Mouse (Mus musculus) layer of hippocampus, postnatal 14 days (tissue): ENCODE data around the gene Ppp1r12a. TPM values are rescaled to one million over a fixed set of nuclear protein-coding genes. Genes with fewer than 3 reads are reported as not detected.

Experiments
- DNase-seq, 2 experiments: peaks; one replicate each; pipeline ENCODE4 v3.0.0; 2021 to 2022; ENCODE audit warnings: low spot score in 2 of 2, mixed read lengths in 1 of 2
- total RNA-seq, 2 experiments: library from RNA; stranded (reverse); gene quantifications; 2 replicates each; pipeline ENCODE4 v1.2.3; 2021

Ppp1r12a gene
- total RNA-seq, 2 experiments from 2014 or later, result 112 TPM

DNA sequence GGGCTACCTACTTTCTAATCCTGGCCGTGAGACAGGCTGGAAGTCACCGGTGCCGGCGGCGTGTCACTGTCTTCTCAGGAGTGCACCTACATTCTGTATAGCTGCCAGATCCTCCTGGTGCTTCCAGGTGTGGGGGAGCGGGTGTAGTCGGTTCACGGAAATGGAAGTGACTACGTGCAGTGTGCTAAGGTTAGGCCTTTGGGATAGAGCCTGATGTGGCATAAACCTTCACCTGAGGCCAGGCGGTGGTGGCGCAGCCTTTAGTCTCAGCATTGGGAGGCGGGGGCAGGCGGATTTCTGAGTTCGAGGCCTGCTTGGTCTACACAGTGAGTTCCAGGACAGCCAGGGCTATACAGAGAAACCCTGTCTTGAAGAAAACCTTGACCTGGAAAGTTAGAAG lies 3.0 kb upstream of the Ppp1r12a start:
- no peak for DNase-seq

DNA sequence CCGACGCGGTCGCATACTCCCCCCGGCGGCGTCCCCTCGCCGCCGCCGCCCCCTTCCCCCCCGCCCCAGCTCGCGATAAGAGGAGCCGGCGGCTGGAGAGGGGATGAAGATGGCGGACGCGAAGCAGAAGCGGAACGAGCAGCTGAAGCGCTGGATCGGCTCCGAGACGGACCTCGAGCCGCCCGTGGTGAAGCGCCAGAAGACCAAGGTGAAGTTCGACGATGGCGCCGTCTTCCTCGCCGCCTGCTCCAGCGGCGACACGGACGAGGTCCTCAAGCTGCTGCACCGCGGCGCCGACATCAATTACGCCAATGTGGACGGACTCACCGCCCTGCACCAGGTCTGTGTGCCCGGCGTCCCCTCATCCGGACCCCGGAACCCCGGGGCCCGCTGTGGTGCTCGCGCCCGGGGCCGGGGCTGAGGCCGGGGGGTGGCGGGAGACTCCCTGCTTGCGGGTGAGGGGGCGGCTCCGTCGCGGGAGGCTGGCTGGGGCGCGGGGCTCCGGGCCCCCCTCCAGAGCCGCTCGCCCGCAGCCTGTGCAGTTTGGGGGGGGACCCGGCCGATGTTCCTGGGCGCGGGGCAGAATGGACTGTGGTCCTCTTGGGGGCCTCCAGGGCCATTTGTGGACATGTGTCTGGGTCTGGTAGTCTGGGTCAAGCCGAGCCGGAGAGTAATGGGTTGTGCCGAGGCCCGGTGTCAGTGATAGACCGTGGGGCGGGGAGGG lies 466 bp downstream of the Ppp1r12a start:
- peak in 1 of 2 experiments; percentile 29 for DNase-seq

DNA sequence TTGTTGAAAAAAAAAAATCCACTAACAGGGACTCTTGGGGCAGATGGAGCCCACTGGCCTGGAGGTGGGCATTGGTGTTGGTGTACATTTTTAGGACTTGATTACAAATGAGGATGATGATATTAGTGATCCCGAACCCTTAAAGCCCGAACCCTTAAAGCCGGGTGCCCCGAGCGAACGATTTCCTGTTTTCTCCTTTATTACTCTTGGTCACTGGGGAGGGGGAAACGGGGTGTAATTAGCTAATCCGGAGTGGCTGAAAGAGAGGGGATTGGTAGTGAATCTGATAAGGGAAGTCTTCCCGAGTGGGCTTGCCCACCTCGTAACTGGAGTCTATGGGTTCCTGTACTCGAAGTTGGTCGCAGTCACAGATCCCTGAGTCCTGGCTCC lies 1.0 kb downstream of the Ppp1r12a start:
- peak; percentile 14 to 22 for DNase-seq

DNA sequence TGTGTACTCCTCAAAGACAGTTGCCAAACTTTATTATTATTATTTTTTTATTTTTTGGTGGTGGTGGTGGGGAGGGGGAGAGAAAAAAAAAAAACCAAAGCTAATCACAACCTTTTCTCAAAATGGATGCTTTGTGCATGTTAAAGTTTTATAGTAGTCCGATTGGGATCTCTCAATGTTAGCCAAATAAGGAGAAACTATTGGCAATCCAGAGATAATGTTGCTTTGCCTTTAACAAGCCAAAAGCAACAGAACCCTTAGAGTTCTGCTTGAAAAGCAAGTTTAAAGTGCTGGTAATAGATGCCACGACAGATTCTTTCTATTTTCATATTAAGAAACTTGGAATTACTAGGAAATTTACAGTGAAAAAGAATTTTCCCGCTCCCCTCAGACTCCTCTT lies 1.5 kb downstream of the Ppp1r12a start:
- DNase-seq, result no peak

DNA sequence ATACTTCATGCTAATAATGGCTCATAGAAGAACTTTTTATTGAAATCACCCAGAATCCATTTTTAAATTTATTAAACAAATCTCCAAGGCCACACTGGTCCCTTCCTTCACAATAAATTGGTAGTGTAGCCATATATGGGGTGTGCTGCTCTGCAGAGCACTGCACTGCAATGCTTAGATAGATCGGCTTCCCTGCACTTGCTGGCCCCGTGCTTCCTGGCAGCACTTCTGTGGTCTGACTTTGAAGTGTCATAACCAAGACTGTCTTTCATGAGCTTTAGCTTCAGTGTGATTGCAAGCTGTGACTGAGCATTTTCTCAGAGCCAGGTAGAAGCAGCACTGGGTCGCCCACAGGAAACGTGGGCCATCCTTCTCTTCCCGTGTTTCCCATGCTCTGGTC lies 5.8 kb downstream of the Ppp1r12a start:
- no peak for DNase-seq

DNA sequence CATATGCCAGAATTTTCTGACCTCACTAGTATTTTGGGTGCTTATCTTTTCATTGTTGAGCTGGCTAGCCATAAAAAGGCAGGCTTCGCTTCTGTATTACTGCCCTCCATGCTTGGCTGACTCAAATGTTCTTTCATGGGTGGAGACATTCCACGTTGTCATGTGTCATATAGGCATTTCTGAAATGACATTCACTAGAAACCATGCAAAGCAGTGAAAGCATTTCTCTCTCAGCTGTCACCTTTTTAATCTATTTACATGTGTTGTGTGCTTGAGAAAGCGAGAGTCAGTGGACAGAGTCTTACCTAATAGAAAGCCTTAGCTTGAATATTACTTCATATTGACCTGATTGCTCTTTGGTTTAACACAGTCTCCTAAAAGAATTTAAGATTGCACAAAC lies 8.8 kb downstream of the Ppp1r12a start:
- no peak for DNase-seq

DNA sequence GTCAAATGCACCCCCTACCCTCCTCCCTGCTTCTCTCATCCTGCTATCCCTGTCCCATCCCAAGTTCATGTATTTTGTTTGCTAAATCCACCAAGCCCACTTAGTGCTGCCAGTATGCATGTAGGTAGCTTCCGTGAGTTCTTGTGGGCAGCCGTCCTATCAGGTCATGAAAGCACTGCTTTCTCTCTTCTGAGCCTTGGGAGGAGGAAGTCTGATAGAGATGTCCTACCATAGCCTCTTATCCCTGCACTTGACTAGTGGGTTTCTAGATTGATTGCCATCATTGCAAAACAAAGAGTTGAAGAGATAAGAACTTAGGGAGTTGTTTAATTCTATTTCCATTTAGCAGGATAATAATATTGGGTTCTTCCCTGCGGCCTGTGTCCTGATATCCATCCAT lies 9.6 kb downstream of the Ppp1r12a start:
- DNase-seq, result no peak

DNA sequence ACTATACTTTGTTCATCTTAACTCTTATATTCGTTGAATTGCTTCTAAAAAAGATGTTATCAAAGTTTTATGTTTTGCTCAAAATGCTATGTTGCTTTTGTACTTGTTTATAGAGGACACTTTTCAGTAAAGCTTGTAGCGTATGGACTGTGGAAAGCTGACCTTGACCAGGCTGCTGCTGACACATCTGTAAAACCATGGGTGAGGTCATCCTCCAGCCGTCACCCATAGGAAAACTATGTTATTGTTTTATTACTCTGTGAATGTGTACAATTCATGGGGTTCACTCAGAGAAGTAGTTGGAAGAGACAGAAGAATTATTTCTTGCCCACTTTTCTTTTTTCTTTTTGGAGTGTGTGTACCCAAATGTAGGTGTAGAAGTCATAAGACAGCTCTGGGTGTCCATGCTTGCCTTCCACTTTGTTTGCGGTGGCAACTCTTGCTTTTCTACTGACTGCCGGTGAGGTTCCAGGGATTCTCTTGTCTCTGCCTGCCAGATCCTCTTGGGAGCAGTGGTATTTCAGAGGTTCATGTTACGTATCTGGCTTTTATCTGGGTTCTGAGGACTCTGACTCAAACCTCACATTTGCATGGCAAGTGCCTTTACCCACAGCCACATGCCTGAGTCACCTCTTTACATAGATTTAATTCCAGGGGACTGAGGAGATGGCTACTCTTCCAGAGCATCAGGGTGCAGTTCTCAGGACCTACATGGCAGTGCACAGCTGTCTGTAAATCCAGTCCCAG lies 11.0 kb downstream of the Ppp1r12a start:
- DNase-seq, result no peak

DNA sequence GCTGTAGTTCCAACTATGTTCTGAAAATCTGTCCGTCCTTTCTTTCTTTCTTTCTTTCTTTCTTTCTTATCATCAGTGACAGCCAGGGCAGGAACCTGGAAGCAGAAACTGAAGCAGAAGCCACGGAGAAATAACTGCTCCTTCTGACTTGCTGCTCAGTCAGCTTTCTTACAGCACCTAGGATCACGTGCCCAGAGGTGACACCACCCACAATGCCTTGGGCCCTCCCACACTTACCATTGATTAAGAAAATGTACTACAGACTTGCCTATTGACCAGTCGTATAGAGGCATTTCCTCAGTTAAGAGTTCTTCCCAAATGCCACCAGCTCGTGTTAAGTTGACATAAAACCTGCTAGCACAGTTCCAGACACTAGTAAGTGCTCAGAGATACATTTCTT lies 12.1 kb downstream of the Ppp1r12a start:
- DNase-seq, result no peak

DNA sequence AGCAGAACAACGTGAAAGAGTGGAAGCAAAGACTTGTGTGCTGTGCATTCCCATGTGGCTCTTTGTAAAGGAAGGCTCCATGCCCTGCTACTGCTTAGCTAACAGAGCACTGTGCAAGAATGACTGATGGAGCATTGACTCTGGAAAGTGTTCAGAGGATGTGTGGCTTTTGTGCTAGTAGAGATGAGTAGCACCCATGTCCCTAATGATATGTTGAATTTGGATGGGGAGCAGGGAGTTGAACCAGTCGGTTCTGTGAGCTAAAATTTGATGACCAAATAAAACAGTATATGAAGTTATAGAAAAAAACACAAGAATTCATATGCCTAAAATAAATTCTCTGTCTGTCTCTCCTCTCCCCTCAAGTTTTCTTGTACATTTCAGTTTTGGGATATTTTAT lies 13.9 kb downstream of the Ppp1r12a start:
- DNase-seq, result no peak

DNA sequence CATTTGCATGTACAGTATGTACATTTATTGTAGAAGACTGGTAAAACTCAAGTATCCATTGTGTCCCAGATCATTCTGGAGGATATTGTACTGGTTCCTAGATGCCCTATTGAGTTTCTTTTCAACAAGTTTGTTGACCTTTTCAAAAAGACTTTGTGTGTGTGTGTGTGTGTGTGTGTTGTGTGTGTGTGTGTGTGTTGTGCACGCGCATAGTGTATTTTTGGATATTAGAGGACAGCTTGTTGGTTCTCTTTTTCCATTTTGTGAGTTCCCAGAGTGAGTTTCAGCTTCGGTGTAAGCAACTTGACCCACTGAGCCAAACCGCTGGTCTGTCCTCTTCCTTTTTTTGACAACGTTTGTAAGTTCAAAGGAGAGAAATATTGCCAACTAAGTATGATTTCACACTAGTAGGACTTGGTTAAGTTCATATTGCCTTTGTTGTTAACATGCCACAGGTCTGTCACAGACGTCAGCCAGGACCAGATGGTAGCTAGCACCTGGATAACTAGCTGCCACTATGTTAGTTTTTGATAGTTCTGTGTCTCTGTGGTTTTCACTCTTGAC lies 16.4 kb downstream of the Ppp1r12a start:
- DNase-seq, result no peak

DNA sequence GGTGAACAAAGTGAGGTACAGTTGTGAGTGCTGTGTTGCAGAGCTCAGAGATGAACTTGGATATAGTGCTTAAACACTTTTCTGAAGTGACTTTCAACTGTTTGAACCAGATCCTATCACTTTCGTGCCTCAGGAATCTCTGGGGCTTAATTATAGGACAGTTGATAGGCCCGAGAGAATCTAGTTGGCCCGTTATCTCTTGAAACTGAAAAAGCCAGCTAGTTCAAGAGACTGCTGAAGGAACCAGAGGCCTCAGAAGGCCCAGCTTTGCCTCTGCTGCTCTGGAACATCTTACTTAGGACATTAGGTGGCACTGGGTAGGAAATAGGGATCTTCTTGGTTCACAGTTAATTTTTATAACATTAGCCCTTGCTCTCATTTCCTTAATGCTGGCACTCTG lies 17.4 kb downstream of the Ppp1r12a start:
- DNase-seq, result no peak

DNA sequence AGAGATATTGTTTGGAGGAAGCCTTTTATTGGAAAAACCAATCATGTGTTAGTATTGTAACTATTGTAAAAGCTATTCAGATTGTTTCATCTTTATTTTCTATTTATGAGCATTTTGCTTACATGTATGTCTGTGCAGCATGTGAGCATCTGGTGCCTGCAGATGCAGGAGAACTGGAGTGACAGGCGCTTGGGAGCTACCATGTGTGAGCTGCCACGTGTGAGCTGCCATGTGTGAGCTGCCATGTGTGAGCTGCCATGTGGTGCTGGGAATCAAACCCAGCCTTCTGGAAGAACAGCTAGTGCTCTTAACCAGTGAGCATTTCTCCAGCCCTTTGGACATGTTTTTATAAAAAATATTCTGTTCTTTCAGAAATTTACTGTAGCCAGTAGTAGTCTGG lies 18.3 kb downstream of the Ppp1r12a start:
- DNase-seq, result no peak

DNA sequence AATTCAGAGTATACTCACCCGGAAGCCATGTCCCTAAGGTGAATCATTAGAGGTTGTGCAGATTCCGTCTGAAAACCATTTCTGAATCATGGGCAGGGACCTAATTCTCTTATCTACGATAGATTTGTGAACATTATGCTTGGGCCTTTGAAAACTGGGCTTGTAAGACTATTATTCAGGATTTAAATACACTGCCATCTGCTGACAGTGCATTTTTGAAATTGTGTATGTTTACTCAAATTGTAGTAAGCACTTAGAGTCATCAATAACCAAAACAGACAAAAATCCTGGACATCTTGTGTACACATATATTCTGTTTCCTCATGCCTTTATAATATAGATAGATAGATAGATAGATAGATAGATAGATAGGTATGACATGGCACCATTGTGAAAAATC lies 19.9 kb downstream of the Ppp1r12a start:
- DNase-seq, result no peak

DNA sequence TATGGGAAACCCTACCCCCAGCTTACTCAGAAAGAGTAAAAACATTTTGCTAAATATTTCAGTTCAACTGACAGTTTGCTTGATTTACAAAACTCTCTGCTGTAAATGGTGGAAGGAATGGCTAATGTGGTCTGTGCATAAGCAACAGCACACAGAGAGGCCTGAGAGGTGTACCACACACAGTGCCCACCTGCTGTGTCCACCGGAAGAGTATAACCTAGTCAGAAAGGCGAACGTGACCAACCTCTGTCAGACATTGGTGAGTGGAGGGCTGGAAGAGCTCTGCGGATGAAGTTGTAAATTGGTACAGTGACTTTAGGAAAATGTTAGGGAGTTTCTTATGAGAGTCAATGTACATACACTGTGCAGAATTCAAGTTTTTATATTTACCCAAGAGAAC lies 20.4 kb downstream of the Ppp1r12a start:
- DNase-seq, result no peak

DNA sequence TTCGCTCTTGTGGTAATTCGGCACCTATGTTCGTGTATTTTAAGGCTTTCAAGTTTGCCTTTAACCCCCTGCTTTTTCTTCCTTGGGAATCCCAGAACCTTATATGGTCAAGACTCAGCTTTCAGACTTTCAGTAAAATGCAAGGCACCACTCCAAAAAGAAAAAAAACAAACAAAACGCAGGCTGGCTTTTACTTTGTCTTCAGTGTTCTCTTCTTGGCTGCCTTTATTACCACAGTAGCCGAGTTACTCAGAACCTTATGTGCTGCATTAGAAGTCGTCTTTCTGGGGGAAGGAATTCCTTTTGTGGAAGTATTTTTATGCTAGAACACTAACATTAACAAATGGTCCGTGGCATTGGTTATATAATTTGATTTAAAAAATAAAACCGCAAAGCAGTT lies 22.8 kb downstream of the Ppp1r12a start:
- DNase-seq, result peak in 1 of 2 experiments; percentile 32

DNA sequence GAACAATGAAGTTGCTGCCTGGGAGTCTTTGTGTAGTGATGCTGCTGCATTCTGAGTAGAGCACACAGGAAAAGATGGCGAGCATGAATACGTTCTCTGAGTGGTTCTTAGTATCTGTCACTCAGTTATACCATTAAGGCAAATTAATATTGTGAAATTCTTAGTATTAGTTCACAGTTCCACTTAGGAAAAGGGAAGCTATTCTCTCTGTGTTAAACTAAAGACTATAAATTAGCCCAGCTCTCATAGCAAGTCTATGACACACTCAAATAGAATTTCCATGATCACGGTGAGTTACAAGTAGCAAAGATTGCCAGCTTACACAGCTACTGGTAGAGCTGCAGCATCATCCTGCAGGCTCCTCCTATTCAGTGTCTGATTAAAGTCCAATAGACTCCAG lies 23.3 kb downstream of the Ppp1r12a start:
- no peak for DNase-seq

DNA sequence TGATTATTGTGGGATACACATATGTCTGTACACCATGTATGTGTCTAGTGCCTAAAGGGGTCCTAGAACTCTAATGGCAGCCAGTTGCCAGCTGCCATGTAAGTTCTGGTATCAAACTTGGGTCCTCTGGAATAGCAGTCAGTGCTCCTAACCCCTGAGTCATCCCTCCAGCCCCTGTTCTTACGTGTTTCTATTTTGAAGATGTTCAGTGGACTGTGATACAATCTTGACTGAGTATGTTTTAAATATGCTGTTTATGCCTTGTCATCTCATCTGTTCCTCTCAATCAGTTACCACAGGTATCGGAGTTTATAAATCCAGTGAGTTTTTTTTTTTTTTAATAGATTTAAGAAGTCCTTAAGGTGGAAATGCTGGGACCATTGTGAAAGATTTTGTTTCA lies 27.3 kb downstream of the Ppp1r12a start:
- no peak for DNase-seq

DNA sequence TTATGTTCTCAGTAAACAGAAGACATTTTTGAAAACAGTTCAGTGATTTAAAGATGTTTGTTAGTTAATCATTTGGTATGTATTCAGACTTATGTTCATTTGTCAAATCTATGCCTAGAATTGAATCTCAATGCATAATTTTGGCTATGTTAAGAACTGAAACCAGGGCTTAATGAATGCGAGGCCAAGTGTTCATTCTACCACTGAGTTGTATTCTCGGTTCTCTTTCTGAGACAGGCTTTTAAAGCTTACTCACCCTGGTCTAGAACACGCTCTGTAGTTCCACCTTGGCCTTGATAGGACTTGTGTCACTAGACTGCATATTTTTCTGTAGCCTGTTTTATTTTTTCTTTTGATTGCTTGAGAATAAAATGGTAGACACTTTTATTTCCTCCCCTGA lies 28.0 kb downstream of the Ppp1r12a start:
- DNase-seq, result no peak

DNA sequence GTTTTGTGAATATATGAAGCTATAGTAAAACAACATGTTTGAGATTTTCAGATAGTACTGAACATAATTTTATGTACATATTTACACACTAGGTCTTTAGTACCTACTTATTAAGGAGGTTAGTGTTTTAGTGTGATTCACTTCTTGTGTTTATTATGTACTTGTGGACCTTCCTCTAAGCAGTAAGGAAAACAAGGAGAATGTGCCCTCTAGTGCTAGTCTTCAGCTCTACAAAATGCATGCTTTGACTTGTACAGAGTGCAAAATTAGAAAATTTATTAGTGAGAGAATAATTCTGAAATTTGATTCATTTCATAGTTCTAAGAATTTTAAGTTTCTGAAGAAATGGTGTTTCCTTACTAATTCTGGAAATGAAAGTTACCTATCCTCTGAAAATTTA lies 28.6 kb downstream of the Ppp1r12a start:
- no peak for DNase-seq

DNA sequence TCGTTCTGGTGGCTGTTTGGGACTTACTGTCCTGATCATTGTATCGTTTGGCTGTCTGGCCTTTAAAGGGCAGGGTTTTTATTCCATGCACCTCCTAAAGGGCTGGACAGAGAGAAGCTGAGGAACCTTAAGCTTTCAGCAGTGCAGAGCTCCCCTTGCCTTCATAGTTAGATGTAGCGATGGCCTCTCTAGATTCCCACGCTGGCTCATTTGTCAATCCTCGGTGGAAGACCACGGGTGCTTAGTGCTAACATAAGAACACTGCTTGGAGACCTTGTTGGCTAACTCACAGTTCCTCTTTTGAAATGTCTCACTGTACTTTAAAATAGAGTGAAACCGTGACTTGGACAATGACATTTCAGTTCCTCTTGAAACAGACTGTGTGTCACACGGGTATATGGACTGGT lies 29.4 kb downstream of the Ppp1r12a start:
- DNase-seq, result peak in 1 of 2 experiments; percentile 21

DNA sequence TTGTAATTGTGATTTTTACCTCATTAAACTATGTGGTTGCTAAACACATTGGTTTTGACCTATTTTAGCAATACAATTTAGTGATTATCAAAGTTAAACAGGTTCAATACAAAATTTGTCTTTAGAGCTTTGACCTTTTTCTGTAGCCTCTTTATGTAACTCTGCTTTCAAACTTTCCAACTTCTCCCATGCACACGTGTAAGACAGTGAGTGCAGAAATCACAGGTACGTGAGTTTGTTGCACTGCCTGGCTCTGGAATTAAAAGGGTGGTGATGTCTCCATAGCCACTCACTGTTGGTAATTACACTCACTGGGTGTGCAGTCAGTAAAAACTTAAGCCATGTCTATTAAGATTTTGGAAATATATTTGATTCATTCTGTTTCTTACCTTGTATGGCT lies 30.3 kb downstream of the Ppp1r12a start:
- no peak for DNase-seq

DNA sequence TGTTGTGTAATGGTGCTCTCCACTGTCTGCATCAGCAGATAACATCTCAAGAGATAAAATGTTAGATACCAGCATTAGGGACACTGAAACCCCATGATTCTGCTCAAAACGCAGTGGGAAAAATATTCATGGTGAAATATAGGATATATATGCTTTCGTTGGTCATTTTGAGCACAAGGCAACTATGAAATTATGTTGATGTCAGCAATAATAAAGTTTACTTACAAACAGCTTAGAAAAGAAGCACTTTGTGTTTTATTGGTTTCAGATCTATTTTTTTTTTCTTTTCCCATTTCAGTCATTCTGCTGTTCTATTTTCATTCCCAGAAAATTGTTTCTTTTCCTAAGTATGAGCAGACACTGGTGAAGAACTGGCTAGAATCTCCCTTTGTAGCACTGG lies 34.1 kb downstream of the Ppp1r12a start:
- DNase-seq, result no peak
